In genomic region chr1:179012273-179012672, GRCm38 (mm10) we compare ENCODE assay signal across 10 mouse cellular contexts.
DNase-seq lines count a peak whose midpoint lies in the region; ATAC-seq lines count a peak whose summit lies in the region.
"Had no signal": no experiment of that assay in that cellular context is flagged by ENCODE, and none has a peak within 500 bp of the region (broad histone marks: within the 10 kb centered on the region; RNA-seq: fewer than 3 reads in every experiment).

No protein-coding gene starts in this region.

- no peak overlapping the region for H3K4me3 ChIP-seq in hindbrain, embryonic 14.5 days (replicated peaks; ENCODE audit: low read length)
- no peak overlapping the region for H3K4me3 ChIP-seq in hindbrain, embryonic 10.5 days
- no peak overlapping the region for H3K4me3 ChIP-seq in midbrain, embryonic 16.5 days (ENCODE audit: low read depth, low read length)
- no peak overlapping the region for H3K4me3 ChIP-seq in forebrain, embryonic 15.5 days
- H3K4me3 ChIP-seq: embryonic facial prominence, embryonic 12.5 days had no signal

- intact Hi-C loops in gastrocnemius, postnatal 36 days (cut with DNase I): loop anchor here (10.0 kb wide), 1 partner anchor 93 kb away; no protein-coding TSS in a partner anchor

- no peak overlapping the region for H3K4me2 ChIP-seq in hindbrain, embryonic 14.5 days (replicated peaks)
- no peak overlapping the region for H3K4me2 ChIP-seq in midbrain, embryonic 16.5 days (ENCODE audit: low read length)
- no peak overlapping the region for H3K4me2 ChIP-seq in forebrain, embryonic 15.5 days (replicated peaks)
- H3K4me2 ChIP-seq: embryonic facial prominence, embryonic 12.5 days; lung, embryonic 14.5 days had no signal

- ATAC-seq in hindbrain, embryonic 14.5 days (ENCODE audit: low FRiP score): no peak
- no peak for ATAC-seq in midbrain, embryonic 16.5 days
- no peak for ATAC-seq in forebrain, embryonic 15.5 days (replicated peaks)

- no peaks in the 10 kb centered on the region for H3K4me1 ChIP-seq in hindbrain, embryonic 14.5 days (replicated peaks; ENCODE audit: control insufficient read depth, insufficient read depth, low read length)
- H3K4me1 ChIP-seq in hindbrain, embryonic 10.5 days (replicated peaks): peaks cover 10% of the 10 kb centered on the region; the same call in 1 of the 2 replicates
- no peaks in the 10 kb centered on the region for H3K4me1 ChIP-seq in midbrain, embryonic 16.5 days (ENCODE audit: control insufficient read depth, insufficient read depth, low read length)
- H3K4me1 ChIP-seq in forebrain, embryonic 15.5 days: 0 out of 2 replicates have a peak, but pooled peaks cover 7% of the 10 kb centered on the region
- H3K4me1 ChIP-seq: embryonic facial prominence, embryonic 12.5 days had no signal

- 78% methylated on average over 4 of the region's 4 CpGs for WGBS in hindbrain, embryonic 14.5 days
- 94% methylated on average over 4 of the region's 4 CpGs for WGBS in hindbrain, embryonic 10.5 days
- WGBS in midbrain, embryonic 16.5 days: 79% methylated on average over 4 of the region's 4 CpGs
- 67% methylated on average over 4 of the region's 4 CpGs for WGBS in forebrain, embryonic 15.5 days

- no peak overlapping the region for H3K9ac ChIP-seq in hindbrain, embryonic 14.5 days
- H3K9ac ChIP-seq in midbrain, embryonic 16.5 days (ENCODE audit: low read depth, low read length): no peak overlapping the region
- no peak overlapping the region for H3K9ac ChIP-seq in forebrain, embryonic 15.5 days (replicated peaks)
- H3K9ac ChIP-seq: embryonic facial prominence, embryonic 12.5 days; lung, embryonic 14.5 days had no signal

- H3K27me3 ChIP-seq in hindbrain, embryonic 14.5 days (ENCODE audit: control insufficient read depth, insufficient read depth, low read length): no peaks in the 10 kb centered on the region
- H3K27me3 ChIP-seq in hindbrain, embryonic 10.5 days (ENCODE audit: insufficient read depth, poor library complexity, severe bottlenecking): no peaks in the 10 kb centered on the region
- H3K27me3 ChIP-seq in midbrain, embryonic 16.5 days (ENCODE audit: control insufficient read depth, insufficient read depth, low read depth, low read length): no peaks in the 10 kb centered on the region; the same call in 1 of the 2 replicates
- no peaks in the 10 kb centered on the region for H3K27me3 ChIP-seq in forebrain, embryonic 15.5 days
- H3K27me3 ChIP-seq: embryonic facial prominence, embryonic 12.5 days had no signal

- no peak overlapping the region for H3K27ac ChIP-seq in hindbrain, embryonic 14.5 days
- H3K27ac ChIP-seq in hindbrain, embryonic 10.5 days: no peak overlapping the region
- no peak overlapping the region for H3K27ac ChIP-seq in midbrain, embryonic 16.5 days (ENCODE audit: low read length)
- no peak overlapping the region for H3K27ac ChIP-seq in forebrain, embryonic 15.5 days (replicated peaks)
- H3K27ac ChIP-seq: embryonic facial prominence, embryonic 12.5 days had no signal

- DNase-seq in hindbrain, embryonic 14.5 days (ENCODE audit: low spot score): peak; percentile 49
- no peak for DNase-seq in hindbrain, embryonic 10.5 days (ENCODE audit: low spot score)
- peak; percentile 99 for DNase-seq in cerebellum, adult 18-20 months
- DNase-seq in gastrocnemius, postnatal 36 days: peak; percentile 55 to 57
- DNase-seq in layer of hippocampus, adult 9-11 months: peak; percentile 58
- DNase-seq in ovary, postnatal 10 days (ENCODE audit: low spot score): peak; percentile 33
- DNase-seq: lung, embryonic 14.5 days had no signal

- H3K9me3 ChIP-seq in hindbrain, embryonic 14.5 days (ENCODE audit: control insufficient read depth, low read length): no peaks in the 10 kb centered on the region
- H3K9me3 ChIP-seq in hindbrain, embryonic 10.5 days: no peaks in the 10 kb centered on the region
- no peaks in the 10 kb centered on the region for H3K9me3 ChIP-seq in midbrain, embryonic 16.5 days (replicated peaks; ENCODE audit: control insufficient read depth, low read length, poor library complexity, severe bottlenecking)
- no peaks in the 10 kb centered on the region for H3K9me3 ChIP-seq in forebrain, embryonic 15.5 days
- H3K9me3 ChIP-seq: embryonic facial prominence, embryonic 12.5 days had no signal

- no peaks in the 10 kb centered on the region for H3K36me3 ChIP-seq in hindbrain, embryonic 14.5 days (replicated peaks; ENCODE audit: control insufficient read depth, insufficient read depth)
- no peaks in the 10 kb centered on the region for H3K36me3 ChIP-seq in hindbrain, embryonic 10.5 days
- H3K36me3 ChIP-seq in midbrain, embryonic 16.5 days (ENCODE audit: control insufficient read depth, insufficient read depth, low read length): no peaks in the 10 kb centered on the region
- no peaks in the 10 kb centered on the region for H3K36me3 ChIP-seq in forebrain, embryonic 15.5 days
- H3K36me3 ChIP-seq: embryonic facial prominence, embryonic 12.5 days had no signal
